Mouse (Mus musculus): ENCODE measurements around the gene Cenpk. TPM values are rescaled to one million over a fixed set of nuclear protein-coding genes. Genes with fewer than 3 reads are reported as not detected.

The Cenpk gene
- total and polyA plus RNA-seq, 3 experiments, result 8.9 to 408 (median 20.3) TPM

GRCm38 (mm10) chr13:104285031-104285431 is 56.6 kb downstream of the Cenpk start:
- H3K4me3 ChIP-seq (ENCODE audit: control insufficient read depth in 1 of 2, insufficient read depth in 1 of 2, low read depth in 2 of 2, low read length in 2 of 2), result peak overlapping the region in 1 of 2 experiments; percentile 94; a peak in 2 of 4 replicates
- DNase-seq (ENCODE audit: low read depth, low spot score), result peak; percentile 77
- H3K9ac ChIP-seq (ENCODE audit: control insufficient read depth, low read depth, low read length, poor library complexity, severe bottlenecking), result no peak overlapping the region
- TF ChIP-seq NRF1 (IDR thresholded peaks at IDR 0.05; ENCODE audit: insufficient read depth, low read depth, low read length, poor library complexity, severe bottlenecking) (no peak), SMC3 (IDR thresholded peaks at IDR 0.05; ENCODE audit: low read depth, low read length) (peak; percentile 88), BHLHE40 (IDR thresholded peaks at IDR 0.05; ENCODE audit: borderline replicate concordance, low read depth, low read length) (peak; percentile 44; the same call in 1 of the 2 replicates), MYB (IDR thresholded peaks at IDR 0.05; ENCODE audit: low read depth, low read length) (no peak), ETS1 (IDR thresholded peaks at IDR 0.05; ENCODE audit: low read depth, low read length) (0 out of 2 replicates have a peak, but pooled peaks have one; percentile 22), UBTF (IDR thresholded peaks at IDR 0.05; ENCODE audit: borderline replicate concordance, insufficient read depth, low read depth, low read length) (no peak), ZMIZ1 (IDR thresholded peaks at IDR 0.05; ENCODE audit: low read depth, low read length) (no peak), NELFE (IDR thresholded peaks at IDR 0.05; ENCODE audit: low read depth, low read length) (no peak), ZKSCAN1 (IDR thresholded peaks at IDR 0.05; ENCODE audit: low read depth, low read length) (no peak), RCOR1 (IDR thresholded peaks at IDR 0.05; ENCODE audit: low read depth, low read length) (peak; percentile 38; the same call in 1 of the 2 replicates), GABPA (IDR thresholded peaks at IDR 0.05; ENCODE audit: low read depth, low read length) (no peak), ZNF384 (IDR thresholded peaks at IDR 0.05; ENCODE audit: low read depth, low read length) (peak; percentile 81), EP300 (IDR thresholded peaks at IDR 0.05; ENCODE audit: low read depth in 1 of 2, low read length in 2 of 2) (no peak), POLR2AphosphoS5 (IDR thresholded peaks at IDR 0.05; ENCODE audit: borderline replicate concordance, low read depth, low read length) (no peak), CTCF (IDR thresholded peaks at IDR 0.05 in 2 of 3, conservative IDR thresholded peaks at IDR 0.05 in 1 of 3; ENCODE audit: control insufficient read depth in 1 of 3, insufficient read depth in 1 of 3, low read depth in 2 of 3, low read length in 3 of 3, poor library complexity in 1 of 3, severe bottlenecking in 1 of 3) (peak; percentile 16 to 90 (median 34); a peak in 3 of 6 replicates), HCFC1 (IDR thresholded peaks at IDR 0.05; ENCODE audit: low read depth, low read length) (0 out of 2 replicates have a peak, but pooled peaks have one; percentile 26), TCF12 (IDR thresholded peaks at IDR 0.05; ENCODE audit: low read depth, low read length) (no peak), MAFK (IDR thresholded peaks at IDR 0.05; ENCODE audit: borderline replicate concordance, low read depth, low read length) (no peak), SIN3A (IDR thresholded peaks at IDR 0.05; ENCODE audit: low read length) (peak; percentile 84), CHD2 (IDR thresholded peaks at IDR 0.05; ENCODE audit: low read length) (no peak), TBP (IDR thresholded peaks at IDR 0.05; ENCODE audit: low read depth, low read length) (no peak), USF1 (IDR thresholded peaks at IDR 0.05; ENCODE audit: low read depth, low read length) (no peak), MYC (IDR thresholded peaks at IDR 0.05; ENCODE audit: low read depth, low read length) (no peak), E2F4 (IDR thresholded peaks at IDR 0.05; ENCODE audit: borderline replicate concordance, low read depth, low read length) (no peak; the same call in 1 of the 2 replicates), MXI1 (IDR thresholded peaks at IDR 0.05; ENCODE audit: low read depth, low read length) (peak; percentile 47), MEF2A (IDR thresholded peaks at IDR 0.05; ENCODE audit: extremely low read depth, insufficient replicate concordance, low read depth, low read length, poor library complexity, severe bottlenecking) (no peak), POLR2A (IDR thresholded peaks at IDR 0.05; ENCODE audit: control insufficient read depth in 1 of 2, insufficient read depth in 1 of 2, low read depth in 1 of 2, low read length in 2 of 2, poor library complexity in 1 of 2) (no peak), ZC3H11A (IDR thresholded peaks at IDR 0.05; ENCODE audit: low read depth, low read length) (peak; percentile 90), MAZ (IDR thresholded peaks at IDR 0.05; ENCODE audit: low read depth, low read length) (peak; percentile 50), CHD1 (IDR thresholded peaks at IDR 0.05; ENCODE audit: low read depth, low read length) (no peak), ELF1 (IDR thresholded peaks at IDR 0.05; ENCODE audit: low read depth, low read length) (0 out of 2 replicates have a peak, but pooled peaks have one; percentile 47), RAD21 (IDR thresholded peaks at IDR 0.05; ENCODE audit: low read depth, low read length) (peak; percentile 99), KAT2A (conservative IDR thresholded peaks at IDR 0.05; ENCODE audit: low read depth, low read length) (no peak), MAX (IDR thresholded peaks at IDR 0.05; ENCODE audit: low read length) (no peak), GATA1 (IDR thresholded peaks at IDR 0.05; ENCODE audit: low read depth, low read length) (no peak), POLR2AphosphoS2 (IDR thresholded peaks at IDR 0.05; ENCODE audit: low read length) (no peak), JUND (IDR thresholded peaks at IDR 0.05; ENCODE audit: low read depth, low read length) (0 out of 2 replicates have a peak, but pooled peaks have one; percentile 39), TAL1 (IDR thresholded peaks at IDR 0.05; ENCODE audit: low read length) (no peak)

More at GRCm38 (mm10) chr13:104285031-104285431, 56.6 kb downstream of the Cenpk start:
- H3K36me3 ChIP-seq (ENCODE audit: control insufficient read depth in 1 of 2, insufficient read depth in 2 of 2, low read length in 2 of 2), result peaks cover 0 to 6% of the 10 kb centered on the region in 2 experiments; a peak in 2 of 4 replicates
- H3K27me3 ChIP-seq (ENCODE audit: control insufficient read depth in 1 of 2, insufficient read depth in 2 of 2, low read length in 2 of 2), result peaks cover 0 to 1% of the 10 kb centered on the region in 2 experiments; a peak in 1 of 4 replicates
- no peaks in the 10 kb centered on the region; the same call in 1 of the 2 replicates for H3K79me2 ChIP-seq (ENCODE audit: control insufficient read depth, insufficient read depth, low read length, poor library complexity)
- no peaks in the 10 kb centered on the region for H3K9me3 ChIP-seq (replicated peaks; ENCODE audit: insufficient read depth, low read length)
- no peak overlapping the region for H3K27ac ChIP-seq (ENCODE audit: control insufficient read depth, low read depth, low read length)
- H3K4me1 ChIP-seq (ENCODE audit: control insufficient read depth in 1 of 2, insufficient read depth in 2 of 2, low read length in 2 of 2), result no peaks in the 10 kb centered on the region; a peak in 1 of 4 replicates
